8 mouse cellular contexts compared by ENCODE assay signal in the genomic region with DNA sequence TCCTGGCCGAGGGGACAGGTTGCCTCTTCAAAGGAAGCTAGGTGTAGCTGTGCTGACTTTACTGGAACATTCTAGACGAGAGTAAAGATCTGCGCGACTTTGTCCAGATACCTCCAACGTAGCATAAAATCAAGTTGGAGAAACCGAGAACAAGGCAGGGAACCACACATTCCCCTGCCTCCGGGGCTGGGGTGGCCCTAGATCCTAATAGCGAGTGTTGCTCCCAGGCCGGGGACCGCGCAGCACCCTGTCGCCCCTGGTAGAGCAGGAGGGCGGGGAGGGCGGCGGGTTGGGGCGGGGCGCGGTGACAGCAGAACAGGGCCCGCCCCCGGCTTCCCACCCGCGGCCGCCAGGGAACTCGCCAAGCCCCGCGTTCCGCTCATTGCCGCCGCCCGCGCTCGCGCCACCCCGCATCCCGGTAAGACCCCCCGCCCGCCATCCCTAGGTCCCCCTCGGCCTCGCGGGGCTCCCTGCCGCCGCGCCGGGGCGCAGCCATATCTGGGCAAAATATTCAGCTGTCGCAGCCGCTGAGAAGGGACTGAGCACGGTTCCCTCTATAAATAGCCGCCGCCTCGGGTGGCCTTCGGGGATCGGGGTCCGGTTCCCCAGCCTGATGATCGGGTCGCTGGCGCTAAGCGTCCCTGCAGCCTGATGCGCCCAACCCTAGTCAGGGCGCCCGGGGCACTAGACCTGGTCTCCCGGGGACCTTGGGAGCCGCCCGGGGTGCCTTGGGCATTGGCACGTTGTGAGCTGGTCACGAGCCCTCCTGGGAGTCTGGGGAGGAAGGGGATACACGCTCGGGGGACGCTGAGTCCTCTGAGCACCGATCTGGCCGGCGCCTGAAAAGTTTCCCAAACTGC. TPM values are rescaled to one million over a fixed set of nuclear protein-coding genes. Genes with fewer than 3 reads are reported as not detected.
DNase-seq lines count a peak whose midpoint lies in the region; ATAC-seq and TF ChIP-seq lines count a peak whose summit lies in the region.

A gene (plus strand): TSS at position 44 of the 860 bp plus-strand sequence.

- peak within 1 kb of the TSS; percentile 48 for H3K4me3 ChIP-seq in hindbrain, embryonic 15.5 days
- H3K4me3 ChIP-seq in left cerebral cortex, adult 2 months = peak within 1 kb of the TSS; percentile 74

- peak within 1 kb of the TSS; percentile 93 for H3K4me2 ChIP-seq in hindbrain, embryonic 15.5 days

- H3K4me1 ChIP-seq in hindbrain, embryonic 15.5 days (replicated peaks) = peaks cover 21% of the 10 kb centered on the region

- intact Hi-C loops in left cerebral cortex, adult 2 months (cut with DNase I) = loop anchor here (2.0 kb wide), 1 partner anchor 54 kb away; no protein-coding TSS in a partner anchor

- DNase-seq in adrenal gland, adult 18-20 months (ENCODE audit: low spot score in 2 of 2) = peak; percentile 76
- peak; percentile 82 to 88 for DNase-seq in cerebellum, postnatal 14 days
- DNase-seq in gastrocnemius, adult 8-10 months (ENCODE audit: low spot score in 2 of 2) = peak; percentile 67 to 69
- peak; percentile 70 to 73 for DNase-seq in left cerebral cortex, adult 2 months (ENCODE audit: extremely low spot score in 1 of 2, low spot score in 2 of 2)
- DNase-seq in lung, postnatal 36 days = peak; percentile 78
- DNase-seq in right cerebral cortex, adult 2 months (ENCODE audit: low spot score in 2 of 2) = peak; percentile 62 to 72

- ATAC-seq in hindbrain, embryonic 15.5 days (ENCODE audit: low FRiP score, low read depth) = peak; percentile 61; the same call in 1 of the 2 replicates
- no peak for ATAC-seq in monocyte, adult 5-6 weeks (replicated peaks; ENCODE audit: insufficient number of reproducible peaks, low FRiP score, low TSS enrichment, poor library complexity, severe bottlenecking)

- peak; percentile 37 for TF ChIP-seq CTCF in left cerebral cortex, adult 2 months (IDR thresholded peaks at IDR 0.05)

- H3K27ac ChIP-seq in hindbrain, embryonic 15.5 days (replicated peaks) = no peak within 1 kb of the TSS
- peak within 1 kb of the TSS; percentile 95 for H3K27ac ChIP-seq in left cerebral cortex, adult 2 months

- under 1% methylated on average over 71 of the region's 72 CpGs for WGBS in hindbrain, embryonic 15.5 days

- H3K9me3 ChIP-seq in hindbrain, embryonic 15.5 days = no peaks in the 10 kb centered on the region

- H3K9ac ChIP-seq in hindbrain, embryonic 15.5 days = peak within 1 kb of the TSS; percentile 46

- H3K36me3 ChIP-seq in hindbrain, embryonic 15.5 days = 0 out of 2 replicates have a peak, but pooled peaks cover 2% of the 10 kb centered on the region

- H3K27me3 ChIP-seq in hindbrain, embryonic 15.5 days = peaks cover 50% of the 10 kb centered on the region

RNA-seq across cellular contexts. Expression of the gene that starts here (rescaled TPM):
- total RNA-seq in adrenal gland, adult 18-20 months (2021) = 1 to 10 TPM; 4.5 to 7.9 TPM
- 100 to 1,000 TPM; 175 to 195 (median 187) TPM for total RNA-seq in gastrocnemius, adult 8-10 months (2022)
- polyA plus RNA-seq in hindbrain, embryonic 15.5 days (2015; fragmentation: Nextera tagmentation; extraction: Ambion mirVana) = 1.6 and 1.9 TPM in 2 replicates
- total RNA-seq in left cerebral cortex, adult 2 months (2021) = 10 to 100 TPM; 45.5 to 49.1 TPM
- total RNA-seq in monocyte, adult 5-6 weeks (2017) = 0.39 to 2.5 TPM (median 1.6 TPM) in 3 replicates

Comparison
In these comparisons a context has a peak if more than half of its experiments do, and no peak if none do; other contexts are left out.
1. RNA of the gene that starts here (total RNA-seq): 175 to 195 TPM in gastrocnemius, adult 8-10 months and 45.5 to 49.1 TPM in left cerebral cortex, adult 2 months; 4.5 to 7.9 TPM in adrenal gland, adult 18-20 months and 0.39 to 2.5 TPM in monocyte, adult 5-6 weeks; every median in the first group is over 4 times any median in the second.
2. Peak in every context shown above with its lines, with median percentiles within 50 percentile points of each other: DNase-seq.